Mouse (Mus musculus): ENCODE measurements at regions not wholly inside any gene's neighbourhood (a gene's known extent, or its start where the extent isn't known, plus 50 kb on each side); places are given as distances from the start of the nearest gene placed in this dataset.

- DNase-seq (ENCODE audit: low read depth, low spot score), result no peak
These were observed 69.7 kb downstream of the Slitrk6 start for GRCm38 (mm10) chr14:110685247-110685646.

- DNase-seq (ENCODE audit: low read depth, low spot score), result no peak
These were observed 75.2 kb downstream of the Slitrk6 start for GRCm38 (mm10) chr14:110679741-110680140.

GRCm38 (mm10) chr14:110665712-110666111 lies 89.2 kb downstream of the Slitrk6 start:
- peak; percentile 20 for DNase-seq (ENCODE audit: low read depth, low spot score)

GRCm38 (mm10) chr14:110663231-110663630 lies 91.7 kb downstream of the Slitrk6 start:
- no peak for DNase-seq (ENCODE audit: low read depth, low spot score)

- DNase-seq (ENCODE audit: low read depth, low spot score), result no peak
These were observed 120.8 kb downstream of the Slitrk6 start for GRCm38 (mm10) chr14:110634147-110634546.

GRCm38 (mm10) chr14:110623716-110624115 lies 131.2 kb downstream of the Slitrk6 start:
- no peak for DNase-seq (ENCODE audit: low read depth, low spot score)

GRCm38 (mm10) chr14:110618496-110618920 lies 136.4 kb downstream of the Slitrk6 start:
- DNase-seq (ENCODE audit: low read depth, low spot score), result no peak

- peak; percentile 48 for DNase-seq (ENCODE audit: low read depth, low spot score)
These were observed 138.5 kb downstream of the Slitrk6 start for GRCm38 (mm10) chr14:110616447-110616846.

GRCm38 (mm10) chr14:110580311-110580710 lies 174.6 kb downstream of the Slitrk6 start:
- no peak for DNase-seq (ENCODE audit: low read depth, low spot score)

- no peak for DNase-seq (ENCODE audit: low read depth, low spot score)
These were observed 184.2 kb downstream of the Slitrk6 start for GRCm38 (mm10) chr14:110570717-110571116.

GRCm38 (mm10) chr14:110565783-110566445 lies 189.0 kb downstream of the Slitrk6 start:
- no peak for DNase-seq (ENCODE audit: low read depth, low spot score)

GRCm38 (mm10) chr14:110564621-110565020 lies 190.3 kb downstream of the Slitrk6 start:
- no peak for DNase-seq (ENCODE audit: low read depth, low spot score)

GRCm38 (mm10) chr14:110545265-110545664 lies 209.7 kb downstream of the Slitrk6 start:
- DNase-seq (ENCODE audit: low read depth, low spot score), result no peak

GRCm38 (mm10) chr14:110543303-110544134 lies 211.4 kb downstream of the Slitrk6 start:
- no peak for DNase-seq (ENCODE audit: low read depth, low spot score)

GRCm38 (mm10) chr14:110527306-110527705 lies 227.6 kb downstream of the Slitrk6 start:
- DNase-seq (ENCODE audit: low read depth, low spot score), result no peak

- no peak for DNase-seq (ENCODE audit: low read depth, low spot score)
These were observed 269.9 kb downstream of the Slitrk6 start for GRCm38 (mm10) chr14:110485057-110485456.

- DNase-seq (ENCODE audit: low read depth, low spot score), result no peak
These were observed 282.2 kb downstream of the Slitrk6 start for GRCm38 (mm10) chr14:110472743-110473142.

GRCm38 (mm10) chr14:110472176-110472575 lies 282.8 kb downstream of the Slitrk6 start:
- DNase-seq (ENCODE audit: low read depth, low spot score), result no peak

GRCm38 (mm10) chr14:110470714-110471113 lies 284.2 kb downstream of the Slitrk6 start:
- no peak for DNase-seq (ENCODE audit: low read depth, low spot score)

- no peak for DNase-seq (ENCODE audit: low read depth, low spot score)
These were observed 286.3 kb downstream of the Slitrk6 start for GRCm38 (mm10) chr14:110468457-110469311.
